Mouse (Mus musculus): ENCODE measurements around the gene Rbpjl. TPM values are rescaled to one million over a fixed set of nuclear protein-coding genes. Genes with fewer than 3 reads are reported as not detected.

The Rbpjl gene
- total RNA-seq, 2 experiments from 2014 or later = 0.41 to 0.79 TPM

DNA sequence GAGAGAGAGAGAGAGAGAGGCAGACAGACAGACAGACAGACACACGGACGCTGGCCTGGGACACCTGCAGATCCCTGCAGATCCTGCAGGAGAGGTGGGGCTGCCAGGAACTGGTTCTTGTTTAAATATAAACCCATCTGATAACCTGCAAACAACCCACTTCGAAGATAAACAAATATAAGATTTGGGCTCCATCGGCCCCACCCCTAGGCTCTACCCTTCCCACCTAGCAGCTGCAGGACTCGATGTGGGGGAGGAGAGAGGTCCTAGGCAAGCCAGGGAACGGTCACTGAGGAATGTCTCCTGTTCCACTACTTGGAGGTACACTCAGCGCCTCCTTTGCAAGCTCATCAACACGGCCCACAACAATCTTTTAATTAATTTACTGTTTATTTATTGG, 35.3 kb downstream of the Rbpjl start:
- intact Hi-C loops (cut with DNase I) = no loop called here
- no peak for DNase-seq (ENCODE audit: extremely low spot score in 1 of 2, low spot score in 2 of 2)

- intact Hi-C loops (cut with DNase I) = no loop called here
- peak in 1 of 2 experiments; percentile 37 for DNase-seq (ENCODE audit: extremely low spot score in 1 of 2, low spot score in 2 of 2)
Measured at GRCm38 (mm10) chr2:164439001-164439421, 36.1 kb downstream of the Rbpjl start.

- no peak for DNase-seq (ENCODE audit: extremely low spot score in 1 of 2, low spot score in 2 of 2)
- intact Hi-C loops (cut with DNase I) = no loop called here
Measured at GRCm38 (mm10) chr2:164440314-164440713, 37.4 kb downstream of the Rbpjl start.

DNA sequence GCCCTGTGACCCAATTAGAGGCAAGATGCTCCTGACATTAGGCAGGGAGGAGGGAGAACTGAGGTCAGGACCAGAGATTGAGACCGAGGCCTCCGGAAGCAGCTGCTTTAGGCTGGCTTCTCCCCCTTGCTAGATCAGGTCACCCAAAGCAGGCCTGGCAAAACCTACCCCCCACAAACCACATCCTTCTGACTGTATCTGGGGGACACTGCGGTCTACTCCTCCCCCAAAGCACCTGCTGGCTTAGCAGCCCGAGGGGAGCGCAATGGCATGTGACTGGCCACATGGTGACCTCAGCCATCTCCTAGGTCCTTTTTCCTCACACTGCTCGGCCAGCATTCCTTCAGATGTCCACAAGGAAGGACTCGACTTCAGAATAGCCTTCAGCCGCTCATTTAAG, 38.2 kb downstream of the Rbpjl start:
- DNase-seq (ENCODE audit: extremely low spot score in 1 of 2, low spot score in 2 of 2) = no peak
- intact Hi-C loops (cut with DNase I) = no loop called here

DNA sequence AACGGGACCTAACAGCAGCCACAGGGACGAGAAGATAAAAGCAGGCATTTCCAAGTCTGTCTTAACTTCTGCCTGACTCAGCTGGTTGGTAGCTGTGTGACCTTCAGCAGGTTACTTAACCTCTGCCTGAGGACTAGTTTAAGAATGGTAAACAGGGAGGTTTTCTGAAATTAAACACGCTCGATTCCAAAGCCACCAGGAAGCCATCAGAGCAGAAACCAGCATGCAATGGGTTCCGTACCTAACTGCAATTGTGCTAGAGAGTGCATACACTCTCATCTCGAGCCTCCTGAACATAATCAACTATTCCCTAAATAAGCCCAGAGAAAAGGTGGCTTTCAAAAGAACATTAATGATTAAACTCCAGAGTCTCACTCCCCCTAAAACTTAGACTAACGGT, 38.8 kb downstream of the Rbpjl start:
- intact Hi-C loops (cut with DNase I) = no loop called here
- no peak for DNase-seq (ENCODE audit: extremely low spot score in 1 of 2, low spot score in 2 of 2)

GRCm38 (mm10) chr2:164442315-164443050, 39.5 kb downstream of the Rbpjl start:
- no peak for DNase-seq (ENCODE audit: extremely low spot score in 1 of 2, low spot score in 2 of 2)
- intact Hi-C loops (cut with DNase I) = no loop called here

- intact Hi-C loops (cut with DNase I) = no loop called here
- peak; percentile 49 to 89 for DNase-seq (ENCODE audit: extremely low spot score in 1 of 2, low spot score in 2 of 2)
Measured at GRCm38 (mm10) chr2:164443051-164443437, 40.1 kb downstream of the Rbpjl start.

- intact Hi-C loops (cut with DNase I) = no loop called here
- DNase-seq (ENCODE audit: extremely low spot score in 1 of 2, low spot score in 2 of 2) = no peak
Measured at GRCm38 (mm10) chr2:164443460-164444000, 40.6 kb downstream of the Rbpjl start, which contains the start of gene Sdc4. Gene Sdc4 (minus strand): TSS chr2:164443887.

DNA sequence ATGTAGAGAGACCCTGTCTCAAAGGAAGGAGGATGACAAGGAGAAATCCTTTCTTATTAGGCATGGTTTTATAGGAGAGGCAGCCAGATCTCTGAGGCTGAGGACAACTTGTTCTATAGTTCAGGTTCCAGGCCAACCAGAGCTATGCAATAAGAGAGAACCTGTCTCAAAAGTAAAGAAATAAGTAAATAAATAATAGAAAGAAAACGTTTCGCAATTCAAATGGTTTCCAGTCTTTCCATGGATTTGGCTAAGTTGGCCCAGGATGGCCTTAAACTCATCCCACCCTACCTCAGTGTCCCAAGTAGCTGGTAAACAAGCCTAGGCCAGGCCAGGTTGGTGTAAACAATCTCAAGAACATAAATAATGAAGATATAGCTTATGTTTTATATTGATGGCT, 41.8 kb downstream of the Rbpjl start:
- DNase-seq (ENCODE audit: extremely low spot score in 1 of 2, low spot score in 2 of 2) = no peak
- intact Hi-C loops (cut with DNase I) = no loop called here

DNA sequence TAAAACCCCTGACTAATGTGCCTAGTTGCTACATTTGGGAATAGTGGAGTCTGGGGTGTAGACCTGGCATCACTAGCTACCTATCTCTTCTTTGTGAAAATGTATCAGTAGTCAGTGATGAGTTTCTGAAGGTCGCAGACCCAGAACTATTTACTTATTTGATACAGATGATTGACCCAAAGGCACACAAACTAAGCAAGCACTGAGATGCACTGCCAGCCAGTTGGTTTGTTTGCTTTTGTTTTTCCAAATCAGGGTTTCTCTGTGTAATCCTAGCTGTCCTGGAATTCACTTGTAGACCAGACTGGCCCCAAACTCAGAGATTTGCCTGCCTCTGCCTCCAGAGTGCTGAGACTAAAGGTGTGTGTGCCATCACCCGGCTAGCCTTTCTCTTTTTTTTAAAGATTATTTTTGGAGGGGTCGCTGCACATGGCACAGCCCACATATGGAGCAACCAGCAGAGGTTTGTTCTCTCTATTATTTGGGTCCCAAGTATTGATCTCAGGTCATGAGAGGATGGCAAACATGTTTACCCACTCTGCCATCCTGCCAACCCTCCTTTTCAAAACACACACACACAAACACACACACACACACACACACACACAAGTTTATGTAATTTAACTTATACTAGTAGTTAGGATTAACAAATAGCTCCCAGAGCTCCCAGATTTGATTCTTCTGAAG, 42.6 kb downstream of the Rbpjl start:
- no peak for DNase-seq (ENCODE audit: extremely low spot score in 1 of 2, low spot score in 2 of 2)
- intact Hi-C loops (cut with DNase I) = no loop called here

GRCm38 (mm10) chr2:164446086-164446469, 43.1 kb downstream of the Rbpjl start:
- DNase-seq (ENCODE audit: extremely low spot score in 1 of 2, low spot score in 2 of 2) = no peak
- intact Hi-C loops (cut with DNase I) = no loop called here

DNA sequence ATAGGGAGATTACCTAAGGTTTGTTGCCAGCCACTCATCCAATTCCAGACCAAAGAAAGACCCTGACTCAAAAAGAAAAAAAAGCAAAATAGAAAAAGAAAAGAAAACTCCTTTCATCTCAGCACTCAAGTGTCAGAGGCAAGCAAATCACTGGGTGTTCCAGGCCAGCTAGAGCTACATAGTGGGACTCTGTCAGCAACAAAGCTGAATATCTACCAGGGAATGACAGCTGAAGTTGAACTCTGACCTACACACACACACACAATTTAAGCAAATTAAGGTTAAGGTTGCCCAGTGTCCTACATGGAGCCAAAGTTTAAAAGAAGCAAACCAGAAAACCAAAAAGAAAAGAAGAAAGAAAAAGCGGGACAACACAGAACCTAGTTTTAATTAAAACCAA, 45.2 kb downstream of the Rbpjl start:
- DNase-seq (ENCODE audit: extremely low spot score in 1 of 2, low spot score in 2 of 2) = no peak
- intact Hi-C loops (cut with DNase I) = no loop called here

- DNase-seq (ENCODE audit: extremely low spot score in 1 of 2, low spot score in 2 of 2) = no peak
Measured at GRCm38 (mm10) chr2:164448921-164449320, 46.0 kb downstream of the Rbpjl start.

GRCm38 (mm10) chr2:164449341-164450042, 46.6 kb downstream of the Rbpjl start:
- DNase-seq (ENCODE audit: extremely low spot score in 1 of 2, low spot score in 2 of 2) = no peak
- intact Hi-C loops (cut with DNase I) = no loop called here

More at GRCm38 (mm10) chr2:164448921-164449320, 46.0 kb downstream of the Rbpjl start:
- intact Hi-C loops (cut with DNase I) = no loop called here

DNA sequence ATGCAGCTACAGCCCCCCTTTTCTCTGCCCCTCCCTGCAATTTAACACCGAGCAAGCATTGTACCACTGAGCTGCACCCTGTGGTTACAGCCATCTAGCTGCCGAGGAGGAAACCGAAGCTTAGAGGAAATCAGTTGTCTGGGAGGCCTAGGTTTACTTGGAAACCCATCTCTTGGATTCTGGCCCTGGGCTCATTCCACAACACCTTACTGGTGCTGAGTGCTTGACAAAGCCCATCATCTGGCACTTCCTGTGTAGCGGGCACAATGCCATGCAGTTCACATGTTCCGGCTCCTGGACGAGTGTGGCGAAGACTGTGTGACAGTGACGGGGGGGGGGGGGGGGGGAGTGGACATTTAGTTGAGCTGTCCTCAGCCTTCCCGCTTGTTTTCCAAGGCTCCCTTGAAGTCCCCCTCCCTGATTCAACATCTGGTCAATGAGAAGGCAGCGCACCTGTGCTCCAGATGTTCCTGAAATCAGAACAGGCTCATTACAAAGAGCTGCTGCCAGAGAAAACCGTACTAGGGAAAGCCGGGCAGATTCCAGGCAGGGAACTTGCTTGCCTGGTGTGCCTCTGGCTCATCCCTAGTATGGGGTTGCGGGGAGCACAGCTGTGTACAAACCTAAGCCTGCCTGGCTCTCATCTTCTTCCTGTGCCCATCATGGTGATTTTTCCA, 49.2 kb downstream of the Rbpjl start:
- intact Hi-C loops (cut with DNase I) = no loop called here
- no peak for DNase-seq (ENCODE audit: extremely low spot score in 1 of 2, low spot score in 2 of 2)

DNA sequence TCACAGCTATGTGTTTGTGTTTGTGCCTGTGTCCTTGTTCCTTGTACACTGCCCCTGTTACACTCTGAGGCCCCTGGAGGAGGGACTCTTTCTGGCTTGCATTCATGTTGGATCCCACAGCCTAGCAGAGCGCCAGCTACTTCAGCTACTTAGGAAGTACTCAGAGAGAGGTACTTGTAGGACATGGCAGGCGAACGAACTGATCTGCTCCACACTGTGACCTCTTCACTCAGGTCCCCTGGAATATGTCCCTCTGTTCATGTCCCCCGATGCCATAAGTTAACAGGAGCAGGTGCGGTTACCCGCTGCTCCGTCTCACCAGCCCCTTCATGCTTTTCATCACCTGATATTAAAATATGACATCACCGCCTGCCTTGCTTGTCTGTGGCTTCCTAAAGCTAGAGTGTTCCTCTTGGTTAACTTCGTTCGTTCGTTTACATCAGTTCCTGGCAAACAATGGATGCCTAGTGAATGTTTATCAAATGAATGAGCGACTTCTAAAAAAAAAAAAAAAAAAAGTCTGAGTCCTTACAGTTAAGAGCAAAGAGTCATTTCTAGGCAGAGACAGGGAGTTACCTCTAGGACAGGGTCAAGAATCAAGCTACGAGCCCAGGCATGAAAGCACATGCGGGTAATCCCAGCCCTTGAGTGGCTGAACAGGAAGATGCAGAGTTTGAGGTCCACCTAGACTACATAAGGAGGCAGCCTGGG, 50.3 kb downstream of the Rbpjl start:
- DNase-seq (ENCODE audit: extremely low spot score in 1 of 2, low spot score in 2 of 2) = no peak
- intact Hi-C loops (cut with DNase I) = no loop called here

DNA sequence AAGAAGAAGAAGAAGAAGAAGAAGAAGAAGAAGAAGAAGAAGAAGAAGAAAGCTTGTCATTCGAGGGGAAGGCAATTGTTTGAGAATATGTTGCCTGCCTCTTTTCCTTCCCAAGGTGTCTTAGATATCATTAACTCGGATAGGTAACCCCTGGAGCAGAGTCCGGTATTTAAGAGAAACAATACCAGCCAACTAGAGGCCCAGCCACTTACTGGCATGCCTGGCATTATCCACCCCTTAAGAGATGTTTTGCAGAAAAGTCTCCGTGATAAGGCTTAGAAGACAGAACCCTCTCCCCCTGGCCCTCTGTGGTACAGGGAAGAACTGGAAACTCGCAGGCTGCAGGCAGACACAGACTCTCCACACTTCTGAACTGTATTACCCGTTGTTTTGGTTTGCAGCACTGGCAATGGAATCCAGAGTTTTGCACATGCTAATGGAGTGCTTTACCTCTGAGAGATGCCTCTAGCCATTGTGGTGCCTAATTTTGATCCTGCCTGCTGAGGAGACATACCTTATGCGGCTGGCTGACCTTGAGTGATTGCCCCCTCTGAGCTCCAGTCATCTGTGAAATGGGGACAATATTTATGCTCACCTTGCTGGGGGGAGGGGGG, 51.1 kb downstream of the Rbpjl start:
- intact Hi-C loops (cut with DNase I) = loop anchor here (2.0 kb wide), 1 partner anchor 37 kb away; no protein-coding TSS in a partner anchor
- no peak for DNase-seq (ENCODE audit: extremely low spot score in 1 of 2, low spot score in 2 of 2)

DNA sequence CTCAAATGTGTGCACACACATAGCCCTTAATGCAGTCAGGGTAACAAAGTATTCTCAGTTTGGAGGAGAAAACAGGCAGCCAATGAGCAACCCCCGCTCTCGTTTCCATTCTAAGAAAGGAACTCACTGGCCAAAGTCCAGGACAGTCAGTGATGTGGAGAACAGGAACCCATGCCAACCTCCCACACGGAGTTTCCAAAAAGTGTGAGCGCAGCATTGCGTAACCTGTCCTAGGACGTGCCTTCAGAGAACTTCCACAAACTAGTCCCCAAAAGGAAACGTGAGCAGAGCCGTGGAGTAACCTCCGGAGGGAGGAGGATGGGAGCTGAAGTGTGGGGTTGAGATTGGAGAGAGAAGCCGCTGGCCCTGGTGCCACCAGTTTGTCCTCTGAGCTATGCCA, 51.9 kb downstream of the Rbpjl start:
- DNase-seq (ENCODE audit: extremely low spot score in 1 of 2, low spot score in 2 of 2) = peak; percentile 67 to 69

More for the DNA sequence above, 51.9 kb downstream of the Rbpjl start:
- intact Hi-C loops (cut with DNase I) = loop anchor here (2.0 kb wide), 1 partner anchor 38 kb away; no protein-coding TSS in a partner anchor

Measured in left cerebral cortex, postnatal 10 days (tissue).